Mouse (Mus musculus) cerebellum, adult 2 months (tissue): Measurements from ENCODE around the gene Rabgap1l.

Experiments used
- CTCF ChIP-seq: fragments of 200-500 bp; IDR thresholded peaks from 2 replicates; pipeline ENCODE4 v1.5.1; 2011; ENCODE audit warnings: low read depth, mild to moderate bottlenecking, control low read depth, low read length, moderate library complexity, borderline replicate concordance; ENCODE audit not compliant: insufficient read depth
- POLR2A ChIP-seq: fragments of 200-500 bp; IDR thresholded peaks from 2 replicates; pipeline ENCODE4 v1.6.1; 2011; ENCODE audit warnings: low read length, control low read depth, borderline replicate concordance; ENCODE audit not compliant: insufficient read depth

- no peak for TF ChIP-seq CTCF
- no peak for TF ChIP-seq POLR2A
These were observed 575.1 kb downstream of the Rabgap1l start for GRCm38 (mm10) chr1:160217898-160218297.
